Mouse (Mus musculus) c-Kit-positive CD71-positive TER-119-negative erythroid progenitor cells, embryonic 14.5 days (primary cell): Measurements from ENCODE around the gene Mcts2.
A peak's percentile ranks its signal among the peaks of the same experiment; 100 is the strongest.

Source experiments
- DNase-seq: peaks from one replicate; pipeline ENCODE4 v3.0.0-alpha.2; 2013; ENCODE audit warnings: low read depth

The Mcts2 gene

GRCm38 (mm10) chr2:152686399-152686798 is 436 bp upstream of the Mcts2 start:
- no peak for DNase-seq

DNA sequence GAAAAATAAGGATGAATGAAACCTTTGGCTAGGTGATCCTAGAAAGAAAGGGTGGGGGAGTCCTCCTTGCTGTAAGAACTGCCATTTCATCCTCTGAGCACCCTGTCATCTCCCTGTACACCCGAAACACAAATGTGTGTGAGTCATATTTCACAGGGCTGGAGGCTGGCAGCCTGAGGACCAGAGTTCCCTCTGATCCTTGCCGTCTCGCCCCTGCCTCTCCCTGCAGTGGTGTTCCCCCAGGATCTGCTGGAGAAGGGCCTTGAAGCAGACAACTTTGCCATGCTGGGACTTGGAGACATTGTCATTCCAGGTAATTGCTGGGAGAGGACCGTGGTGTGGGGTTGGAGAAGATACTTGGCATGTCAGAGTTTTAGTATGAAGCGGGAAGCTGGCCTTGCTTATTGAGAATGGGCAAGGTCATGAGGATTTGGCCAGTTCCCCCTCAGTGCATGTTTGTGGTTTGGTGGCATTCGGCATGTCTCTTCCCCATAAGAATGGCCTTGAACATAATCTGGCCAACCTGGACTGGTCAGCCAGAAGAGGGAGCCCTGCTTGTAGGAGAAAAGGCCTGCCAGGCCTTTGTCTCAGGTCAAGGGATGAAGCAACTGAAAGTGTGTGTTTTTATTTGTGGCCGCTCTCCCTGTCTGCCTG is 4.9 kb downstream of the Mcts2 start:
- DNase-seq = no peak

GRCm38 (mm10) chr2:152693233-152693632 is 6.4 kb downstream of the Mcts2 start:
- DNase-seq = peak; percentile 66

DNA sequence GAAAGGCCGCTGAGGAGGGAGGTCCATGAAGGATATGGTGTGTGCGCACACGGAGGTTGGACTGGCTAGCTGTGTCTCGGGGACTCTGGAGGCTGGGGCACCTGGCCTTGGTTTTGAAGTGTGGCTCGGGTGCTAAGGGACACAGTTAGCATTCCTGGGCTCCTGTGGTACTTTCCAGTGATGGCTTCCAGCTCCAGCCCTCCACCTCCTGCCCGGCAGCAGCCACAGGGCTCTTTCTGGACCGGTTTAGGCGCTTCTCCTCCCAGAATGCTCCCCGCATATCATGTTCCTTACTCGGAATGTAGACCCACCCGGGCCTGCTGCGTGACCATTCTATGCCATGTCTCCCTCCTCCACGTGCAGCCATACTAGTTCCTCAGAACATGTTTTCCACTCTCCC is 6.9 kb downstream of the Mcts2 start:
- DNase-seq = no peak

DNA sequence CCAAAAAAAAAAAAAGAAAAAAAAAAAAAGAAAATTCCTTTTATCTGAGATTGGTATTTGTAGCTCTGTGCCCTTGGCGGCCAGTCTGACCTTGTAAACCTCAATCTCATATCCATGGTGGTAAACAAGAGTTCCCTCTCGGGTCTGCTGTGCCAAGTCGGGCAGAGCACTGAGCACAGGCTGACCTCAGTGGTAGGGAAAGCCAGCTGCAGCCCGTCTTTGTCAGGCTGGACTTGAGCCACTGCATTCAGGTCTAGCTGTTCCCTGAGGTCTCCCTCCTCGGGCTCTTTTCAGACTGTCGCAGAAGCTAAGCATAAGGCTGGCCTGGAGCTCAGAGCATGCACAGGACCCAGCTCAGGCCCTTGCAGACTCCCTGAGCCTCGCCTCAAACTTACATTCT is 7.9 kb downstream of the Mcts2 start:
- DNase-seq = no peak

- DNase-seq = no peak
Measured at GRCm38 (mm10) chr2:152696016-152696415, 9.2 kb downstream of the Mcts2 start.

- DNase-seq = peak; percentile 83
Measured at GRCm38 (mm10) chr2:152696476-152697164, 9.8 kb downstream of the Mcts2 start.

- no peak for DNase-seq
Measured at GRCm38 (mm10) chr2:152700138-152700537, 13.3 kb downstream of the Mcts2 start.

GRCm38 (mm10) chr2:152700725-152701124 is 13.9 kb downstream of the Mcts2 start:
- DNase-seq = no peak

GRCm38 (mm10) chr2:152703596-152704255 is 16.9 kb downstream of the Mcts2 start:
- no peak for DNase-seq

DNA sequence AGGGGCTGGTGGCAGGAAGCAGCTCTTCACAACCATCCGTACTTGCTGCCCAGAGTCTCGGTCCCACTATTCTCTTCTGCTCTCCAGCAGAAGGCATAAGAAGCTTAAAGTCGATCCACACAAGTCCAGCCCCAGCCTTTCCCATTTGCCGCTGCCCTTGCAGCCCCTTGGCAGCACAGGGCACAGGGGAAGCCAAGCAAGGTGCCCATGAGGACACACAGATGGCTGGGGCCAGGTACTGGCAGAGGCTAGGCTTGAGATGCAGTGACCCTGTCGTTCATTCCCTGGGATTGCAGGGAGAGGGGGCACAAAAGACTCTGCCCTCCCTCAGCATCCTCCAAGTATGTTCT is 17.4 kb downstream of the Mcts2 start:
- no peak for DNase-seq

DNA sequence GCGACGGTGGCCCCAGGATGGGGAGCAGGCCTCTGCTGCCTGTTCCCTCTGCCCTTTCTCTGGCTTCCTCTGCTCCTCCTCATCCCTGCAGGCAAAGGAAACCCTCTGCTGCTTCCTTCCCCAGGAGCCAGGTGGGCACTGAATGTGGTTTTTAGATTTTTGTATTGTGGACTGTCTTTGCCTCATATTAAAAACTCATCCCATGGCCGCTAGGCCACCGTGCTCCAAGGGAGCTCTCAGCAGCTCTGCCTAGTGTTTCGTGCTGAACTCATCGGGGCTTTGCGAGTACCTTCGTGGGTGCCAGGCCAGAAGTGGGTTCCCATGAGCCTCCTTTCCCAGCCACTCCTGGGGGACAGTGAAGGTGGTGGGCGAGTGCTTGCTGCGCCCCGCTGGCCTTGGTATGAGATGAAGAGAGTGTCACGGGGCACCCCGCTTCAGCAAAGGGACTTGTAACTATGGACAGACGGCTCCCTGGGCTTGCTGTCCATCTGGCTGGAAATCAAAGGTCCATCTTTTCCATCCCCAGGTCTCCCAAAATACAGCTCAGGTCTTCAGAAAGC is 18.1 kb downstream of the Mcts2 start:
- DNase-seq = no peak

- no peak for DNase-seq
Measured at GRCm38 (mm10) chr2:152705993-152706571, 19.2 kb downstream of the Mcts2 start.

DNA sequence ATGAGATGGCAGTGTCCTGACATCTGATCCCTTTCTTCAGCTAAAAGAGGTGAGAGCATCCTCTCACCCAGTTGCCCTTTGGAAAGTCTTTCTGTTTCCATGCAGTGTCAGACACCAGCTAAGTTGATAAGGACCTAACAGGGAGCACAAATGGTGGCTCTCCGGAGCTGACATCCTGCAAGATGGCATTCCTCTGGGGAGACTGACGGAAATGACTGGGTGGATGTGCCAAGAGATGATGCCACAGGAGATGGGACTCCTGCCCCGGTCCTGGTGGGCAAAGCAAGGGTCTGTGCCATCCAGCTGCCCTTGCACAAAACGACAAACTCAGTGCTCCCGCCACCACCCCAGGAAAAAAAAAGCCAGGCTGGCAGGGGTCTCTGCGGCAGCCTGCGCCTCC is 20.4 kb downstream of the Mcts2 start:
- no peak for DNase-seq

DNA sequence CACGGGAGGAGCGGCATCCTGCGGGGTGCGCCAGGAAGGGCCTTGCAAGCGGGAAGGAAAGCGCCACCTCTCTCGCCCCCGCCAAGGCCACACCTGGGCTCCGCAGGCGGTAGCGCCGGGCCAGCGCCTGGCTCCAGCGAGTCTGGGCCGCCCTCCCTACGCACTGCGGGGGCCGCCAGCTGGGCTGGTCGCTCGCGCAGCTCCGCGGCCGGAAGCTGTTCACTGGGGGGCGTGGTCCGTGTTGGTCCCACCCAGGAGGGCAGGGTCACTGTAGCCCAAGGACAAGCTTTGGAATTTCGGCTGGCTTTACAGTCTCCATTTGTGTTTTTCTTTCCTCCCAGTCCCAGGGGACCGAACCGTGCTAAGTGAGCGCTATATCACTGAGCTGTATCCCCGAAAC is 20.8 kb downstream of the Mcts2 start:
- DNase-seq = peak; percentile 17

GRCm38 (mm10) chr2:152709066-152709465 is 22.2 kb downstream of the Mcts2 start:
- no peak for DNase-seq

DNA sequence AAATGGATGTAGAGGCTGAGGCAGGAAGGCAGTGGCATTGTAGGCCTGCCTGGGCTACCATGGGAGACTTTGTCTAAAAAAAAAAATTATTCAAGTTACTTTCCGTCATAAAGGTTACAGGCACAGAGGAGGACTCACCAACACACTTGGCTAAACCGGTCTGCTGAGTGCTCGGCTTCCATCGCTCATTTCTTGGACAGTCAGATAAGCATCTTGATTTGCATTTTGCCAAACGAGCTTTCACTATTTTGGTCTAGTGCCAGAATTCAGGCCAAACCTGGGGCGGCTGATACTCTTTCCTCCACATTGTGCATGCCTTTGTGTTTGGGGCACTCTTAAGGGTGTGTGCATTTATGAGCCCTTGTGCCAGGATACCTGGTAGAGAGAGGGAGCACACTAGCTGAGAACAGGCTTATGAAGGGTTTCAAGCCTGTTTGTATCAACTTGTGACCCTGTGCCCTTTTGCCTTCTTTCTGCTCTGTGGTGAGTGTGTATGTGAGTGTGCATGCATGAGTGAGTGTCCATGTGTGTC is 29.5 kb downstream of the Mcts2 start:
- DNase-seq = no peak

DNA sequence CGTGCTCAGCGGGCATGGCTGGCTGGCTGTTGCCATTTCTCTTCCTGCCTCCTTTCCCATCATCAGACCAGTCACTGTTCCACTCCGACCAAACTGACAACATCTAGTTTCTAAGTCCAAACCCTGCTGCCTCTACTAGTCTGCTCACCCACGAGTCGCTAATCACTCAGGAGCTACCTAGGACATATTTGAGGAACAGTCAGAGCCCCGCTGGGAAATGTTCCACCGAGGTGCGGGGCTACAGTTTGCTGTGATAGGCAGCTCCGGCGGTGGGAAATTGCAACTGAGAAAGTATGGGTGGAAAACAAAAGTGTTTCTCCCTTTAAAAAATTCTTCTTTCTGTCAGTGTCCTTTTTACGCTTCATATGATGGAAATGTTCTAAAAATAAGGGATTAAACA is 30.8 kb downstream of the Mcts2 start:
- DNase-seq = no peak

DNA sequence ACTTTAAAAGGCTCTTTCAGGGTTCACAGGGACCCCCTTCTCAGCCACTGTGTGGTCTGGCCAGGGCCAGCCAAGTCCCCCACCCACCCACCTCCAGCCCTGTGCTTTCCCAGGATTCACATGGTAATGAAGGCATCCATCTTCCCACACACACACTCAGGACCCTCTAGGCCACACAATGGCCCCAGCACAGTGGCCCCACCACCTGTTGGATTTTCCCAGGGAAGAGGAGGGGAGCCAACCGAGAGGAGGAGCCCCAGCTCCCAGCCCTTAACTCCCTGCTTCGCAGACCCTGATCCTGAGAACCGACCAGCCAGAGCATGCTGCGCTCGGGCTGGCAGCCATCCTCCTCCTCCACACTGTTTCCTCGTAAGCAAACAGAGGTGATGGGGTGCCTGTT is 31.2 kb downstream of the Mcts2 start:
- DNase-seq = no peak

- no peak for DNase-seq
Measured at GRCm38 (mm10) chr2:152723651-152724331, 37.0 kb downstream of the Mcts2 start.

DNA sequence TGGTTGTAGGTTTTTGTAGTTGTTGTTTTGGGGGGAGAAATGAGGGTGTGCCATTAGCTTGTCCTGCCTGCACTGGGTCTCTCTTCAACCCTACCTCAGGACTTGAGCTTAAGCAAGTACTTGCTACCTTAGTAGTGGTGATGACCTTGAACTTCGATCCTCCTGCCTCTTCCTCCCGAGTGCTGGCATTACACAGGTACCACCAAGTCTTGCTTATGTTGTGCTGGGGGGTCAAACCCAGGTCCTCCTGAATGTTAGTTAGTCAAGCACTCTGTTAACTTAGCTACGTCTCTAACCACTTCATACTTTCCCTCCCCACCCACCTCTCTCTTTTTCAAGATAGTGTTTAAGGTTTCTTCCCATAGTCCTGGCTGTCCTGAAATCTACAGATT is 37.5 kb downstream of the Mcts2 start:
- DNase-seq = no peak

- no peak for DNase-seq
Measured at GRCm38 (mm10) chr2:152725178-152725750, 38.4 kb downstream of the Mcts2 start.
